Mouse (Mus musculus): Measurements from ENCODE around the gene Gm49486. TPM values are rescaled to one million over a fixed set of nuclear protein-coding genes. Genes with fewer than 3 reads are reported as not detected.

Gm49486 gene
- polyA plus RNA-seq, 1 experiment from 2014 or later: not detected

DNA sequence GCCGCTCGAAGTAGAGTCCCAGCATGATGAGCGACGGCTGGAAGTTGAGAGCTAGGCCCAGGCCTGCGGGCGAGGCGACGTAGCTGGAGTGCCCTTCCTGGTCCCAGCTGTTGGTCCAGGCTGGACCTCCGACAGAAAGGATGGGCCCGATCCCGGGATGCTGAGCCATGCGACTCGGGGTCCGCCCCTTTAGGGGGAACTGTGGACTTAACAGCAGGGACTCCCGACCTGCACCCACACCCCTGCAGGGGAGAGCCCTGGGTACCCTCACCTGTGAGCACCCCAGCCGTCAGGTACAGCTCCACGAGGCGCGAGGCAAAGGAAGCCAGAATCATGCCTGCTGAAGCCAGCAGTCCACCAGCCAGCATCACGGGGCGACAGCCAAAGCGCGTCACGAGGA, 23.4 kb downstream of the Gm49486 start:
- no peak overlapping the region for H3K27ac ChIP-seq
- peaks cover 57% of the 10 kb centered on the region for H3K27me3 ChIP-seq
- H3K4me3 ChIP-seq (replicated peaks): peak overlapping the region; percentile 34
- peaks cover 9% of the 10 kb centered on the region; the same call in 1 of the 2 replicates for H3K4me1 ChIP-seq (replicated peaks)
- peaks cover 8% of the 10 kb centered on the region for H3K36me3 ChIP-seq
- ATAC-seq (ENCODE audit: low read depth) (no peak), DNase-seq (no peak)
- WGBS (ENCODE audit: insufficient replicate concordance): 28% methylated on average over 24 of the region's 24 CpGs
- H3K4me2 ChIP-seq: peak overlapping the region; percentile 42
- no peak overlapping the region for H3K9ac ChIP-seq
- H3K9me3 ChIP-seq (replicated peaks): no peaks in the 10 kb centered on the region

DNA sequence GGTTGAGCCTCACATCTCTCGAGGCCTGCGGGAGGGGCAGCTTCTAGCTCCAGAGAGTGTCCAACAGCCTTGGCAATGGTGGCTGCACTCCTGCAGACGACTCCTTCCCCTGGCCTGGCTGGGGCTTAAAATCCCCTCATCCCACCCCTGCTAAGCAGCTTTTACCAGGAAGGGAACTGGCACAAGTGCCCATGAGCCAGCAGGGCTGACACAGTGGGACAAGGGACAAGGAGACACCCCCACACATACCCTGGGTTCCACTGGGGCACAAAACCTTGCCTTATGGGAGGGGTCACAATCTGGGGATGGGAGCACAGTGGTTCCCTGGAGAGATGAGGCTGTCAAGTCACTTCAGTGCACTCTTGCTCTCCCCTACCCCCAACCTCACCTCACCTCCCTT, 25.5 kb downstream of the Gm49486 start, which contains the start of gene Slc16a8:
Gene Slc16a8 (minus strand): TSS at position 101 of the 400 bp plus-strand sequence.
- H3K27ac ChIP-seq: no peak within 1 kb of the TSS
- no peak within 1 kb of the TSS for H3K9ac ChIP-seq
- no peak within 1 kb of the TSS for H3K4me2 ChIP-seq
- H3K4me3 ChIP-seq (replicated peaks): no peak within 1 kb of the TSS
- H3K9me3 ChIP-seq (replicated peaks): no peaks in the 10 kb centered on the region
- peaks cover 9% of the 10 kb centered on the region; the same call in 1 of the 2 replicates for H3K4me1 ChIP-seq (replicated peaks)
- DNase-seq: no peak
- H3K27me3 ChIP-seq: peaks cover 77% of the 10 kb centered on the region
- no peak for ATAC-seq (ENCODE audit: low read depth)
- 28% methylated on average over 3 of the region's 3 CpGs for WGBS (ENCODE audit: insufficient replicate concordance)
- no peaks in the 10 kb centered on the region for H3K36me3 ChIP-seq

DNA sequence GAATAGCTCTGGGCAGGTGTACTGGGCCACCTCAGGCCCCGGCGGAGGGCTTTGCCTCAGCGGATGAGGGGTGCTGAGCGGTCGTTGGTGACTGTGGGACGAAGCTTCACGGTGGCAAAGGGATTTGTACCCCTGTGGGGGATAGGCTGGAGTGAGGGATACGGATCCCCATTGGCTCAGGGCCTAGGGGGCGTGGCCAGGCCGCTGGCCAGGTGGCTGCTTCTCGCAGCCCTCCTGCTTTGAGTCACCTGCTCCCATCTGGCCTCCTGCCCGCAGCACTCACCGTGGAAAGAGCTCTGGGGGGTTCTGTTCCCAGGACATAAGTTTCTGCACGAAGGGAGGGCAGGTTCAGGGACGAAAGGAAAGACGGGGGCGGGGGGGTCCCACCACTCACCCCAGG, 29.3 kb downstream of the Gm49486 start:
- Histone ChIP-seq H3K27ac (no peak overlapping the region), H3K9ac (no peak overlapping the region), H3K4me3 (replicated peaks) (no peak overlapping the region), H3K27me3 (peaks cover 81% of the 10 kb centered on the region), H3K4me2 (no peak overlapping the region), H3K4me1 (replicated peaks) (peaks cover 14% of the 10 kb centered on the region), H3K36me3 (no peaks in the 10 kb centered on the region), H3K9me3 (replicated peaks) (no peaks in the 10 kb centered on the region)
- ATAC-seq (ENCODE audit: low read depth) (no peak), DNase-seq (no peak)
- 20% methylated on average over 17 of the region's 17 CpGs for WGBS (ENCODE audit: insufficient replicate concordance)

DNA sequence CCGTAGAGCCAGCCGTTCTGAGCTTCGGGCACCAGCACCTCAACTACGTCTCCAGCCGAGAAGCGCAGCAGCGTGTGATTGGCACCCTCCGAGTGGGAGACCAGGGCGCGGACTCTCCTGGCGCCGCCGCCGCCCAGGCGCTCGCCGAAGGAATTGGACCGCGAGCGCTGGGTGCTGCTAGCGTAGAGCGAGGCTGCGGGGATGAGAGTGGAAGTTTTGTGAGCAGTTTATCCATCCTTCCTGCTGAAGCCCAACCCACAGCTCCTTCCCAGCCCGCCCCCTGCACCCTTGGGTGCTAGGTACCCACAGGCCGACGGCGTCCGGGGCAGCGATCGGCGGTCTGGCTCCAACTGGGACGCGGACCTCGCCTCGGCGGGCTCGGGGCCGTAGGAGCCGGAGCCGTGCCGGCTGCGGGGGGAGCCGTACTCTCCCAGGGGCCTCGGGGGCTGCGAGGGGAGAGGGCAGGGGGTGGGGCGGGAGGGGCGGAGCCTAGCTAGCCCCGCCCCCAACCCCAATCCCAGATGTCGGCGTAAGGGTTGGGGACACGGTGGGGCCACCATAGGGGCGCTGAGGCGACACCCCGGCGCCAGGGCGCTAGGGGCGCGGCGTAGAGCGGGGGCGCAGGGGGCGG, 32.0 kb downstream of the Gm49486 start:
- H3K27me3 ChIP-seq: peaks cover 79% of the 10 kb centered on the region
- H3K9ac ChIP-seq: peak overlapping the region; percentile 39; the same call in 1 of the 2 replicates
- peak; percentile 44; the same call in 1 of the 2 replicates for ATAC-seq (ENCODE audit: low read depth)

DNA sequence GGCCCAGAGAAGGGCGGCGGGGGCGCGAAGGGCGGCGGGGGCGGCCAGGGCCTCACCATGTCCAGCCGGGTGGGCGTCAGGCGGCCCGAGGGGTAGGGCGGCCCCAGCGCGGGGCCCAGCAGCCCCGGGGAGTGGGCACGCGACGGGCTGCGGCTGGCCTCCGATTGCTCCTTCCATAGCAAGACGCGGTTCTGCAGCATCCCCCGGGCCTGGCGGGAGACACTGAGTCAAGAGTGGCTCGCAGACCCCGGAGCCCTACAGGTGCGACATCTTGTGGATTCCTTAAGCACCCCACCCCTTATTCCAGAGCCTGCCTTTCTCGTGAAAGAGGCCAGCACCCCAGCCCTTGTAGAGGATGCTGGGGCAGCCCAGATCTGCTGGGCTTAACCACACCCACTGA, 32.6 kb downstream of the Gm49486 start:
- Histone ChIP-seq H3K4me1 (replicated peaks) (peaks cover 14% of the 10 kb centered on the region), H3K4me3 (replicated peaks) (peak overlapping the region; percentile 54), H3K9ac (peak overlapping the region; percentile 39; the same call in 1 of the 2 replicates), H3K4me2 (peak overlapping the region; percentile 72), H3K36me3 (no peaks in the 10 kb centered on the region), H3K27ac (no peak overlapping the region), H3K9me3 (replicated peaks) (no peaks in the 10 kb centered on the region), H3K27me3 (peaks cover 83% of the 10 kb centered on the region)
- WGBS (ENCODE audit: insufficient replicate concordance): under 1% methylated on average over 28 of the region's 28 CpGs
- DNase-seq (no peak), ATAC-seq (ENCODE audit: low read depth) (no peak)

More for the DNA sequence above, 32.0 kb downstream of the Gm49486 start:
- Histone ChIP-seq H3K4me1 (replicated peaks) (peaks cover 14% of the 10 kb centered on the region), H3K4me2 (peak overlapping the region; percentile 72), H3K36me3 (no peaks in the 10 kb centered on the region), H3K27ac (no peak overlapping the region), H3K9me3 (replicated peaks) (no peaks in the 10 kb centered on the region), H3K4me3 (replicated peaks) (peak overlapping the region; percentile 54)
- 2% methylated on average over 56 of the region's 62 CpGs for WGBS (ENCODE audit: insufficient replicate concordance)
- no peak for DNase-seq

DNA sequence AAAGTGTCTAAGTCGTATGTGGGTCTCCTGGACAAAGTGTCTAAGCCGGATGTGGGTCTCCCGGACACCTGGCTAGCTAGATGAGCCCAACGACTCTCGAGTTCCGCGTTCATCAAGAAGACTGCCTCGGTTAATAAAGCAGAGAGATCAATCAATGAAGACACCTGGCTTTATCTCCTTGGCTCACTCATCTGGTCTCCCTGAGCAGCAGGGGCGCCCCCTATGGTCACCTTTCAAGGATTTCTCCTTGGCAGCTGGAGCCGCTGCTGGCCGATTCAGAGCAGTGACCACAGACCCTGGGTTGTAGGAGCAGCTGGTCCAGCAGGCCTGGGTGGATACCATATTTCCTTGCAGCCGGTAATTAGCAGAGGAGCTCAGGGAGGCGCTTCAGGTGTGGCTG, 33.2 kb downstream of the Gm49486 start:
- DNase-seq (no peak), ATAC-seq (ENCODE audit: low read depth) (no peak)
- H3K9ac ChIP-seq: no peak overlapping the region
- no peaks in the 10 kb centered on the region for H3K9me3 ChIP-seq (replicated peaks)
- WGBS (ENCODE audit: insufficient replicate concordance): 17% methylated on average over 13 of the region's 13 CpGs
- no peaks in the 10 kb centered on the region for H3K36me3 ChIP-seq
- no peak overlapping the region for H3K4me2 ChIP-seq
- H3K4me1 ChIP-seq (replicated peaks): peaks cover 14% of the 10 kb centered on the region
- no peak overlapping the region for H3K4me3 ChIP-seq (replicated peaks)
- no peak overlapping the region for H3K27ac ChIP-seq
- peaks cover 89% of the 10 kb centered on the region for H3K27me3 ChIP-seq

DNA sequence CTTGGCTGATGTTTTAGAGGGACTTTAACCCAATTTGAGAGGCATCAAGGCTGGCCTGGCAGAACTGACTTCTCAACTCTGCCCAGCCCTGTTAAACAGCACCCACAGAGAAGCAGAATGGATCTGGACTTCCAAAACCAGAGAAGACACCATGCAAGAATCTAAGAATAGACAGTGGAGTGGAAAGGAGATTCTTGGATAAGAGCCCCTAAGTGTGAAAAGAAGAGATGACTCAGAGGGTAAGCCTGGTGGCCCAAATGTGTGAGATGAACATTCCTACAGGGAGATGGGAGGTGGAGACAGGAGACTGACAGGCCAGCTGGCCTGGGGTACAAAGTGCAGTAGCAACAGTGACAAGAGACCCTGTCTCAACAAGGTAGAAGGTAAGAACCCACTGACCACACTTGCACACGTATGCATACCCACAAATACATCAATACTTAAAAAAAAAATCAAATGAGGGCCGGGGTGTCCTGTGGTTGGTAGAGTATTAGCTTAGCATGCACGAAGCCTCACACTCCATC, 33.7 kb downstream of the Gm49486 start:
- H3K4me1 ChIP-seq (replicated peaks): peaks cover 14% of the 10 kb centered on the region
- no peak overlapping the region for H3K27ac ChIP-seq
- no peaks in the 10 kb centered on the region for H3K36me3 ChIP-seq
- ATAC-seq (ENCODE audit: low read depth) (no peak), DNase-seq (no peak)
- H3K27me3 ChIP-seq: peaks cover 92% of the 10 kb centered on the region
- H3K9me3 ChIP-seq (replicated peaks): no peaks in the 10 kb centered on the region
- no peak overlapping the region for H3K9ac ChIP-seq
- 64% methylated on average over 3 of the region's 3 CpGs for WGBS (ENCODE audit: insufficient replicate concordance)
- no peak overlapping the region for H3K4me2 ChIP-seq
- H3K4me3 ChIP-seq (replicated peaks): no peak overlapping the region

DNA sequence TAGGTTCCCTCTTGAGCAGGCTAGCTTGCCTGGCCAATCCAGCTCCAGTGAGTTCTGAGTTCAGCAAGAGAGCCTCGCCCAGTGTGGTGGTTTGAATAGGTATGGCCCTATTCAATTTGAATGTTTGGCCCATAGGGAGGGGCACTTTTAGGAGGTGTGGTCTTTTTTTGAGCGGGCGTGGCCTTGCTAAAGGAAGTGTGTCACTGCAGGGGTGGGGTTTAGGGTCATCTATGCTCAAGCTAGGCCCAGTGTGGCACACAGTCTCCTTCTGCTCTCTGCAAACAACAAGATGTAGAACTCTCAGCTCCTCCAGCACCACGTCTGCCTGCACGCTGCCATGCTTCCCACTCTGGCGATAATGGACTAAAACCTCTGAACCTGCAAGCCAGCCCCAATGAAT, 34.5 kb downstream of the Gm49486 start:
- no peak for ATAC-seq (ENCODE audit: low read depth)
- Histone ChIP-seq H3K9me3 (replicated peaks) (no peaks in the 10 kb centered on the region), H3K27me3 (peaks cover 90% of the 10 kb centered on the region), H3K36me3 (no peaks in the 10 kb centered on the region), H3K4me2 (no peak overlapping the region), H3K4me3 (replicated peaks) (no peak overlapping the region), H3K9ac (no peak overlapping the region), H3K27ac (no peak overlapping the region), H3K4me1 (replicated peaks) (peaks cover 14% of the 10 kb centered on the region)
- DNase-seq: no peak
- 72% methylated on average over 6 of the region's 6 CpGs for WGBS (ENCODE audit: insufficient replicate concordance)

DNA sequence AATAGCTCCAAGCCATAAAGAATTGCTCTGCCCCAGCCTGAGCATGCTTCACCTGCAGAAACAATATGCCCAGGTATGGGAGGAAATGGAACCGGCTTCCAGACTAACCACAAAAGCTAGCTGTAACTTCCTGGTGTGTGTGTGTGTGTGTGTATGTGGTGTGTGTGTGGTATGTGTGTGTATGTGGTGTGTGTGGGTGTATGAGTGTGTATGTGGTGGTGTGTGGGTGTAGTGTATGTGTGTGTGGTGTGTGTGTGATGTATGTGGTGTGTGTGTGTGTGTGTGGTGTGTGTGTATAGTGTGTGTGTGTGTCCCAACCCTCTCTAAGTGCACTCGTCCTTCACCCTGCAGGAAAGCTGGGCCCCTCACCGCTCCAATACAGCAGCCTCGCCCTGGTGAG, 36.2 kb downstream of the Gm49486 start:
- Histone ChIP-seq H3K27ac (no peak overlapping the region), H3K4me3 (replicated peaks) (no peak overlapping the region), H3K27me3 (peaks cover 75% of the 10 kb centered on the region), H3K4me2 (no peak overlapping the region), H3K36me3 (no peaks in the 10 kb centered on the region), H3K9me3 (replicated peaks) (no peaks in the 10 kb centered on the region), H3K9ac (no peak overlapping the region), H3K4me1 (replicated peaks) (peaks cover 16% of the 10 kb centered on the region)
- no peak for DNase-seq
- no peak for ATAC-seq (ENCODE audit: low read depth)
- WGBS (ENCODE audit: insufficient replicate concordance): 42% methylated on average over 4 of the region's 4 CpGs

DNA sequence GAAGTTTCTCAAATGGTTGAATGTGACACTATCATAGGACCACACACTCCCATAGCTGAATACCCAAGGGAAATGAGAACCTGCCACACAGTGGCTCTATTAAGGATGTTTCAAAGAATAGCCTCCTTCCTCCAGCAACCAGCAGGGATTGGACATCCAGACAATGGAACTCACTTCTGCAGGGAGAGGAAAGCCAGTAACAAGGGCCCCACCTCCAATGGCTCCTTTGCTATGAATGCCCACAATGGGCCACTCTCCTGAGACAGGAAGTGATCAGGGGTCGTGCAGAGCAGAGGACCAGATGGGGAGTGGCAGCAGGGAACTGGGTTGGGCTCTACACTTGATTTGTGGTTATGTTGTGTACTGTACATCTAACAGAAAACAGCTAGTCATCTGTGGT, 39.3 kb downstream of the Gm49486 start:
- Histone ChIP-seq H3K9me3 (replicated peaks) (no peaks in the 10 kb centered on the region), H3K9ac (no peak overlapping the region), H3K4me2 (no peak overlapping the region), H3K27me3 (peaks cover 56% of the 10 kb centered on the region), H3K36me3 (no peaks in the 10 kb centered on the region), H3K4me3 (replicated peaks) (no peak overlapping the region), H3K27ac (no peak overlapping the region), H3K4me1 (replicated peaks) (peaks cover 14% of the 10 kb centered on the region)
- DNase-seq (no peak), ATAC-seq (ENCODE audit: low read depth) (no peak)
- WGBS (ENCODE audit: insufficient replicate concordance): 8% methylated on average over 1 of the region's 1 CpGs

DNA sequence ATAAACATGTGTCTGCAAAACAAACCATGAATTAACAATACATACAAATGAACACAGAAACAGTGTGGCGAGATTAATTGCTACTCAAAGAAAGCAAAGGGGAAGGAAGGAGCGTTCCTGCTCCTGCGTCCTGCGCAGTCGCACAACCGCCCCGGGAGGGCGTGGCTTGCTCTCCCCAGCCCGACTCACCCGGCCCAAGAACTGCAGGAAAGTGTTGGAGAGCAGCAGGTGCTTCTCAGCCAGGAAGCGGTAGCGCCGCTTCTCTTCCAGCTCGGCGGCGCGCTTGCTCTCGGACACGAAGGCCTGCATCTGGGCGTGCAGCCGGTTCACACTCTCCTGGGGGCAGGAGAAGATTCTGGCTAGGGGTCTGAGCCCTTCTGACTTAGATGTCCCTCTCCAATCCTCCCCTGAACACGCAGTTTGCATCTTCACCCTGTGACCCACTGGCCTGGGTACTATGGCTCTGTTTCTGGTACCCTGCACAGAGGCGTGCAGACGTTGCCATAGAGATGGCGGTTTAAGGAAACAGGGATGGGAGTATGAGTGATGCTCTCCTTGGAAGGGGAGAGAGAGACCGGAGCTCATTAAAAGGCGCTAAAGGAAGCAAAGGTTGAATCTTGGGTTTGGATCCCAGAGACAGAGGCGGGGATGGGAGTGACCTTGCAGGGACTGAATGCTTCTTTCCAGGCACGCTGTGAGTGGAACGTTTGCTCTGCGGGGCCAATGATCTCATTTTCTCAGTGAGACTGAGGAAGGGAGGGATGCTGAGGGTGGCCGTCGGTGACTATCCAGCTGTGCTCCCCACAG, 41.3 kb downstream of the Gm49486 start:
- H3K27me3 ChIP-seq: peaks cover 41% of the 10 kb centered on the region; the same call in 1 of the 2 replicates
- H3K4me1 ChIP-seq (replicated peaks): peaks cover 14% of the 10 kb centered on the region
- peak; percentile 68 for ATAC-seq (ENCODE audit: low read depth)
- H3K27ac ChIP-seq: no peak overlapping the region
- no peaks in the 10 kb centered on the region for H3K9me3 ChIP-seq (replicated peaks)
- 2% methylated on average over 33 of the region's 33 CpGs for WGBS (ENCODE audit: insufficient replicate concordance)
- H3K4me3 ChIP-seq (replicated peaks): peak overlapping the region; percentile 41
- H3K4me2 ChIP-seq: peak overlapping the region; percentile 64
- no peaks in the 10 kb centered on the region for H3K36me3 ChIP-seq
- peak overlapping the region; percentile 49 for H3K9ac ChIP-seq
- peak; percentile 62 for DNase-seq
